8 mouse cellular contexts compared by ENCODE assay signal in the genomic region with DNA sequence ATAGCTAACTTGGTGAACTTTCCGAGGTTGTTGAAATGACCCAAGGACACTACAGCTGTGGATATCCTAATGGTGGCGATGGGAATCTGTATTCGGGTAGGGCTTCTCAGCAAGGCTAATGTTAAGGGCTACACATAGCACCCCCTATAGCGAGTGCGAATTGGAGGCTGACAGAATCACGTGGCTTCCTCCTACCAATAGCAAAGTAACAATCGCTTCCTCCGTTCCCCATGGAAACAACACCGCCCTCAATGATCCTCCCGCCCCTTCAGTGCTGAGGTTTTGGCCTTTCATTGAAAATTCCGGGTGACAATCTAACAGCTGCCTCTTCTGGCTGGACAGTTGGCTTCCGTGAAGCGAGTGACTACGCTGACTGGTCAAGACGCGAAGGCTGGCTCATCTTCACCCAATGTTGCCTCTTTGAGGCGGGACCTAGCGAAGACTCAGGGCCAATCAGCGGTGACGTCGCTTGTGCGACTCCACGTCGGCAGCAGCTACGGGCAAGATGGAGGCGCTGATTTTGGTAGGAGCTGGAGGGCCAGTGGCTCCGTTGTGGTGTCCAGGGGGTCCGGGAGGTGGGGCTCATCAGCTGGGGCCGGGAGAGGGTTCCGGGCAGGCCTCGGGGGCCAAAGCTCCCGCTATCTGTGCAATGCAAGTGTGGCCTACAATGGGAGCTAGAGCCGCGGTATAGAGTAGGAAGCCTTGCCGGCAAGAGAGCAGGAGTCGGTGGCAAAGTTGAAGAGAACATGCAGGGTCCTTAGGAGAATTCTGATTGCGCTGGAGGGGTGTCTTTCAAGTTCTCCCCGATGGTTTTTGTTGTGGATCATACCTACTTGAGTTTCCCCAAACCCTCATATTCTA. TPM values are rescaled to one million over a fixed set of nuclear protein-coding genes. Genes with fewer than 3 reads are reported as not detected.
A peak's percentile ranks its signal among the peaks of the same experiment; 100 is the strongest.
DNase-seq lines count a peak whose midpoint lies in the region; ATAC-seq lines count a peak whose summit lies in the region.

Copz1 (plus strand) TSS at position 296 of the 861 bp plus-strand sequence.

- H3K27me3 ChIP-seq in lung, embryonic 16.5 days (ENCODE audit: control insufficient read depth, insufficient read depth, low read depth, low read length): no peaks in the 10 kb centered on the region; the same call in 1 of the 2 replicates

- ATAC-seq in hematopoietic stem cell, adult 5-6 weeks (replicated peaks in 1 of 2; ENCODE audit: insufficient read depth in 1 of 2, low FRiP score in 2 of 2, low TSS enrichment in 1 of 2, low read depth in 1 of 2, poor library complexity in 2 of 2, severe bottlenecking in 2 of 2): peak; percentile 98 to 99
- ATAC-seq in lung, embryonic 16.5 days (ENCODE audit: low read depth): peak; percentile 99

- peaks cover 6% of the 10 kb centered on the region for H3K4me1 ChIP-seq in lung, embryonic 16.5 days (replicated peaks; ENCODE audit: control insufficient read depth, insufficient read depth, low read length)

- H3K9me3 ChIP-seq in lung, embryonic 16.5 days (ENCODE audit: control insufficient read depth, low read length): no peaks in the 10 kb centered on the region

- H3K9ac ChIP-seq in lung, embryonic 16.5 days (ENCODE audit: low read length): peak within 1 kb of the TSS; percentile 90

- peak; percentile 97 for DNase-seq in MEL-GATA-1-ER (ENCODE audit: extremely low read depth, low read depth)
- peak; percentile 95 for DNase-seq in cerebellum, adult 8-10 months
- DNase-seq in forelimb bud, embryonic 11.5 days (ENCODE audit: low read depth, low spot score): peak; percentile 99
- DNase-seq in layer of hippocampus, adult 9-10 months (ENCODE audit: low spot score): peak; percentile 97
- peak; percentile 81 for DNase-seq in ovary, postnatal 10 days (ENCODE audit: low spot score)
- DNase-seq in thymus, postnatal 10 days (ENCODE audit: low spot score in 2 of 2): peak; percentile 89 to 95

- H3K36me3 ChIP-seq in lung, embryonic 16.5 days (ENCODE audit: control insufficient read depth, insufficient read depth, low read length): no peaks in the 10 kb centered on the region

- under 1% methylated on average over 38 of the region's 38 CpGs for WGBS in lung, embryonic 16.5 days

- no peak within 1 kb of the TSS; the same call in 1 of the 2 replicates for H3K27ac ChIP-seq in lung, embryonic 16.5 days (ENCODE audit: low read length)

- H3K4me3 ChIP-seq in lung, embryonic 16.5 days (ENCODE audit: low read length): peak within 1 kb of the TSS; percentile 98

- peak within 1 kb of the TSS; percentile 80 for H3K4me2 ChIP-seq in lung, embryonic 16.5 days (ENCODE audit: low read depth, low read length)

RNA-seq across cellular contexts. Expression of gene Copz1, which starts in this region (rescaled TPM):
- total RNA-seq in hematopoietic stem cell, adult 5-6 weeks (2017): 59.5 and 76.0 TPM in 2 replicates
- 282 and 290 TPM in 2 replicates for polyA plus RNA-seq in lung, embryonic 16.5 days (2015; fragmentation: Nextera tagmentation; extraction: Ambion mirVana)
